Mouse (Mus musculus) retina, embryonic 14.5 days (tissue): ENCODE measurements around the gene 1700061G19Rik.
"Not testable (repeated sequence)": the region's sequence is repeated elsewhere in the genome, so short reads cannot be mapped to it uniquely, and the experiment has no call there.

Source experiments
- DNase-seq: peaks from one replicate; pipeline ENCODE4 v3.0.0-alpha.2; 2015; ENCODE audit warnings: low spot score

1700061G19Rik gene

GRCm38 (mm10) chr17:56871767-56872166 is 3.5 kb upstream of the 1700061G19Rik start:
- no peak for DNase-seq

- no peak for DNase-seq
These were observed 2.8 kb upstream of the 1700061G19Rik start for GRCm38 (mm10) chr17:56872512-56872911.

GRCm38 (mm10) chr17:56874237-56874636 is 1.0 kb upstream of the 1700061G19Rik start, which contains the start of gene Acsbg2:
TSS of gene Acsbg2 (minus strand) at chr17:56874447.
- no peak for DNase-seq

- no peak for DNase-seq
These were observed 1.2 kb downstream of the 1700061G19Rik start for GRCm38 (mm10) chr17:56876465-56876864.

GRCm38 (mm10) chr17:56876981-56877380 is 1.7 kb downstream of the 1700061G19Rik start:
- no peak for DNase-seq

- DNase-seq, result no peak
These were observed 2.1 kb downstream of the 1700061G19Rik start for GRCm38 (mm10) chr17:56877426-56877825.

GRCm38 (mm10) chr17:56883612-56884011 is 8.3 kb downstream of the 1700061G19Rik start:
- no peak for DNase-seq

- no peak for DNase-seq
These were observed 9.1 kb downstream of the 1700061G19Rik start for GRCm38 (mm10) chr17:56884331-56884730.

GRCm38 (mm10) chr17:56884809-56885208 is 9.5 kb downstream of the 1700061G19Rik start:
- no peak for DNase-seq

- no peak for DNase-seq
These were observed 12.8 kb downstream of the 1700061G19Rik start for GRCm38 (mm10) chr17:56888050-56888449.

GRCm38 (mm10) chr17:56890018-56890417 is 14.7 kb downstream of the 1700061G19Rik start:
- DNase-seq, result no peak

- DNase-seq, result no peak
These were observed 20.2 kb downstream of the 1700061G19Rik start for GRCm38 (mm10) chr17:56895368-56895918.

GRCm38 (mm10) chr17:56896513-56897129 is 21.3 kb downstream of the 1700061G19Rik start:
- peak; percentile 14 for DNase-seq

GRCm38 (mm10) chr17:56897630-56898195 is 22.4 kb downstream of the 1700061G19Rik start:
- peak; percentile 82 for DNase-seq

- no peak for DNase-seq
These were observed 27.4 kb downstream of the 1700061G19Rik start for GRCm38 (mm10) chr17:56902698-56903097.

- no peak for DNase-seq
These were observed 30.9 kb downstream of the 1700061G19Rik start for GRCm38 (mm10) chr17:56906166-56906565.

GRCm38 (mm10) chr17:56907096-56907495 is 31.8 kb downstream of the 1700061G19Rik start:
- no peak for DNase-seq

GRCm38 (mm10) chr17:56907887-56908286 is 32.6 kb downstream of the 1700061G19Rik start:
- no peak for DNase-seq

- DNase-seq, result not testable (repeated sequence)
These were observed 34.5 kb downstream of the 1700061G19Rik start for GRCm38 (mm10) chr17:56909764-56910163.

GRCm38 (mm10) chr17:56913023-56913422 is 37.7 kb downstream of the 1700061G19Rik start:
- no peak for DNase-seq

- DNase-seq, result no peak
These were observed 38.2 kb downstream of the 1700061G19Rik start for GRCm38 (mm10) chr17:56913444-56913843.

- DNase-seq, result no peak
These were observed 41.9 kb downstream of the 1700061G19Rik start for GRCm38 (mm10) chr17:56917166-56917565.

GRCm38 (mm10) chr17:56919725-56920124 is 44.4 kb downstream of the 1700061G19Rik start:
- DNase-seq, result no peak
